Mouse (Mus musculus): ENCODE data around the gene F11. TPM values are rescaled to one million over a fixed set of nuclear protein-coding genes. Genes with fewer than 3 reads are reported as not detected.

F11 gene
- not detected for polyA plus RNA-seq (2014; fragmentation: Illumina TruSeq; extraction: RNeasy Lipid Tissue Mini Kit (QIAGEN cat#74804); ENCODE audit: low read depth, low replicate concordance)

GRCm38 (mm10) chr8:45261920-45262319 is at the start of gene F11:
F11 (minus strand) TSS chr8:45262031.

GRCm38 (mm10) chr8:45308366-45308765 is 46.5 kb upstream of the F11 start, which contains the start of gene Gm45753:
Gm45753 (minus strand) TSS chr8:45308466.

GRCm38 (mm10) chr8:45294687-45295086 is 32.9 kb upstream of the F11 start, which contains the start of gene Klkb1:
Klkb1 (minus strand) TSS chr8:45294859.

Other genes starting within 250 kb of the F11 start
- not detected for gene Mtnr1a, start 192.9 kb downstream of the F11 start, polyA plus RNA-seq (2014; fragmentation: Illumina TruSeq; extraction: RNeasy Lipid Tissue Mini Kit (QIAGEN cat#74804); ENCODE audit: low read depth, low replicate concordance)
- gene Klkb1, start 32.8 kb upstream of the F11 start, polyA plus RNA-seq (2014; fragmentation: Illumina TruSeq; extraction: RNeasy Lipid Tissue Mini Kit (QIAGEN cat#74804); ENCODE audit: low read depth, low replicate concordance) = not detected
- gene Gm45753, start 46.4 kb upstream of the F11 start, polyA plus RNA-seq (2014; fragmentation: Illumina TruSeq; extraction: RNeasy Lipid Tissue Mini Kit (QIAGEN cat#74804); ENCODE audit: low read depth, low replicate concordance) = not detected
- gene Cyp4v3, start 71.2 kb upstream of the F11 start, polyA plus RNA-seq (2014; fragmentation: Illumina TruSeq; extraction: RNeasy Lipid Tissue Mini Kit (QIAGEN cat#74804); ENCODE audit: low read depth, low replicate concordance) = 59.7 TPM
- 9.5 TPM for gene Fam149a, start 120.3 kb upstream of the F11 start, polyA plus RNA-seq (2014; fragmentation: Illumina TruSeq; extraction: RNeasy Lipid Tissue Mini Kit (QIAGEN cat#74804); ENCODE audit: low read depth, low replicate concordance)
- 41.8 TPM for gene Tlr3, start 149.0 kb upstream of the F11 start, polyA plus RNA-seq (2014; fragmentation: Illumina TruSeq; extraction: RNeasy Lipid Tissue Mini Kit (QIAGEN cat#74804); ENCODE audit: low read depth, low replicate concordance)
- 242 TPM for gene Sorbs2, start 245.8 kb upstream of the F11 start, polyA plus RNA-seq (2014; fragmentation: Illumina TruSeq; extraction: RNeasy Lipid Tissue Mini Kit (QIAGEN cat#74804); ENCODE audit: low read depth, low replicate concordance)